Mouse (Mus musculus) heart, postnatal 25 days (tissue): ENCODE measurements at regions not wholly inside any gene's neighbourhood (a gene's known extent, or its start where the extent isn't known, plus 50 kb on each side); places are given as distances from the start of the nearest gene placed in this dataset.

ENCODE experiments used
- DNase-seq: peaks from one replicate; pipeline ENCODE4 v3.0.0; 2022; ENCODE audit warnings: low spot score
- intact Hi-C: fragments of 180-260 bp; cut with DNase I; formaldehyde crosslinking; loops from one replicate; pipeline ENCODE4 v1.15.1; 2025

- intact Hi-C loops, result no loop called here
- no peak for DNase-seq
Measured at GRCm38 (mm10) chr5:24237201-24237600, 72.4 kb downstream of the Nupl2 start.

GRCm38 (mm10) chr5:24239006-24239405, 74.2 kb downstream of the Nupl2 start:
- no peak for DNase-seq

GRCm38 (mm10) chr5:24244211-24244610, 79.4 kb downstream of the Nupl2 start:
- DNase-seq, result no peak
- intact Hi-C loops, result no loop called here

More at GRCm38 (mm10) chr5:24239006-24239405, 74.2 kb downstream of the Nupl2 start:
- intact Hi-C loops, result no loop called here

GRCm38 (mm10) chr5:24255421-24255820, 90.7 kb downstream of the Nupl2 start:
- DNase-seq, result no peak
- intact Hi-C loops, result no loop called here

GRCm38 (mm10) chr5:24261098-24261497, 90.3 kb downstream of the Kcnh2 start:
- DNase-seq, result peak; percentile 21
- intact Hi-C loops, result loop anchor here (1.0 kb wide), 1 partner anchor 96 kb away; no protein-coding TSS in a partner anchor

GRCm38 (mm10) chr5:24262146-24262545, 89.3 kb downstream of the Kcnh2 start:
- no peak for DNase-seq

GRCm38 (mm10) chr5:24264151-24264550, 87.3 kb downstream of the Kcnh2 start:
- intact Hi-C loops, result no loop called here
- DNase-seq, result no peak

More at GRCm38 (mm10) chr5:24262146-24262545, 89.3 kb downstream of the Kcnh2 start:
- intact Hi-C loops, result no loop called here

GRCm38 (mm10) chr5:24265431-24265830, 86.0 kb downstream of the Kcnh2 start:
- intact Hi-C loops, result loop anchor here (5.0 kb wide), 1 partner anchor 207 kb away; no protein-coding TSS in a partner anchor
- no peak for DNase-seq

GRCm38 (mm10) chr5:24266344-24267295, 84.8 kb downstream of the Kcnh2 start:
- DNase-seq, result peak; percentile 53
- intact Hi-C loops, result loop anchor here (1.0 to 5.0 kb wide), 3 partner anchors 70 to 206 kb away; no protein-coding TSS in a partner anchor
